Mouse (Mus musculus): ENCODE results near the gene Samd4b. TPM values are rescaled to one million over a fixed set of nuclear protein-coding genes. Genes with fewer than 3 reads are reported as not detected.

Samd4b gene
- total RNA-seq, 2 experiments from 2014 or later, result 7.2 to 26.2 TPM

- peak; percentile 76 for ATAC-seq (replicated peaks; ENCODE audit: low FRiP score, low TSS enrichment, poor library complexity, severe bottlenecking)
Measured at GRCm38 (mm10) chr7:28372251-28373108, 225.5 kb downstream of the Samd4b start, which contains the start of gene Plekhg2. Gene Plekhg2 (minus strand): TSS chr7:28372599.

GRCm38 (mm10) chr7:28371514-28371989 is 226.4 kb downstream of the Samd4b start:
- ATAC-seq (replicated peaks; ENCODE audit: low FRiP score, low TSS enrichment, poor library complexity, severe bottlenecking), result no peak

- no peak for ATAC-seq (replicated peaks; ENCODE audit: low FRiP score, low TSS enrichment, poor library complexity, severe bottlenecking)
Measured at GRCm38 (mm10) chr7:28370977-28371513, 226.9 kb downstream of the Samd4b start.

- no peak for ATAC-seq (replicated peaks; ENCODE audit: low FRiP score, low TSS enrichment, poor library complexity, severe bottlenecking)
Measured at GRCm38 (mm10) chr7:28370051-28370450, 227.9 kb downstream of the Samd4b start.

- ATAC-seq (replicated peaks; ENCODE audit: low FRiP score, low TSS enrichment, poor library complexity, severe bottlenecking), result no peak
Measured at GRCm38 (mm10) chr7:28368276-28368920, 229.5 kb downstream of the Samd4b start.

GRCm38 (mm10) chr7:28367663-28368275 is 230.2 kb downstream of the Samd4b start:
- no peak for ATAC-seq (replicated peaks; ENCODE audit: low FRiP score, low TSS enrichment, poor library complexity, severe bottlenecking)

- ATAC-seq (replicated peaks; ENCODE audit: low FRiP score, low TSS enrichment, poor library complexity, severe bottlenecking), result no peak
Measured at GRCm38 (mm10) chr7:28362441-28363060, 235.4 kb downstream of the Samd4b start.

GRCm38 (mm10) chr7:28361647-28362341 is 236.2 kb downstream of the Samd4b start:
- ATAC-seq (replicated peaks; ENCODE audit: low FRiP score, low TSS enrichment, poor library complexity, severe bottlenecking), result no peak

- ATAC-seq (replicated peaks; ENCODE audit: low FRiP score, low TSS enrichment, poor library complexity, severe bottlenecking), result no peak
Measured at GRCm38 (mm10) chr7:28360291-28360690, 237.7 kb downstream of the Samd4b start.

GRCm38 (mm10) chr7:28359854-28360253 is 238.1 kb downstream of the Samd4b start:
- ATAC-seq (replicated peaks; ENCODE audit: low FRiP score, low TSS enrichment, poor library complexity, severe bottlenecking), result no peak

GRCm38 (mm10) chr7:28358431-28358830 is 239.5 kb downstream of the Samd4b start:
- ATAC-seq (replicated peaks; ENCODE audit: low FRiP score, low TSS enrichment, poor library complexity, severe bottlenecking), result no peak

GRCm38 (mm10) chr7:28357984-28358383 is 240.0 kb downstream of the Samd4b start:
- no peak for ATAC-seq (replicated peaks; ENCODE audit: low FRiP score, low TSS enrichment, poor library complexity, severe bottlenecking)

GRCm38 (mm10) chr7:28356981-28357380 is 241.0 kb downstream of the Samd4b start:
- ATAC-seq (replicated peaks; ENCODE audit: low FRiP score, low TSS enrichment, poor library complexity, severe bottlenecking), result no peak

GRCm38 (mm10) chr7:28355221-28355620 is 242.7 kb downstream of the Samd4b start:
- no peak for ATAC-seq (replicated peaks; ENCODE audit: low FRiP score, low TSS enrichment, poor library complexity, severe bottlenecking)

- ATAC-seq (replicated peaks; ENCODE audit: low FRiP score, low TSS enrichment, poor library complexity, severe bottlenecking), result no peak
Measured at GRCm38 (mm10) chr7:28354596-28354995, 243.3 kb downstream of the Samd4b start.

- ATAC-seq (replicated peaks; ENCODE audit: low FRiP score, low TSS enrichment, poor library complexity, severe bottlenecking), result no peak
Measured at GRCm38 (mm10) chr7:28354113-28354581, 243.8 kb downstream of the Samd4b start.

- no peak for ATAC-seq (replicated peaks; ENCODE audit: low FRiP score, low TSS enrichment, poor library complexity, severe bottlenecking)
Measured at GRCm38 (mm10) chr7:28353267-28353666, 244.7 kb downstream of the Samd4b start.

- ATAC-seq (replicated peaks; ENCODE audit: low FRiP score, low TSS enrichment, poor library complexity, severe bottlenecking), result 0 out of 2 replicates have a peak, but pooled peaks have one; percentile 24
Measured at GRCm38 (mm10) chr7:28351676-28352191, 246.2 kb downstream of the Samd4b start.

Measured in megakaryocyte-erythroid progenitor cell, adult 5-6 weeks (primary cell).